Mouse (Mus musculus) stomach, embryonic 16.5 days (tissue): Measurements from ENCODE around the gene Gm4871. TPM values are rescaled to one million over a fixed set of nuclear protein-coding genes. Genes with fewer than 3 reads are reported as not detected.

Experiments
- ATAC-seq: fragments of 200-750 bp; cut with Nextera tagmentation; 2 replicates; pipeline ENCODE4 v1.8.0; 2017; ENCODE audit warnings: moderate number of reproducible peaks, moderate TSS enrichment; ENCODE audit not compliant: insufficient read depth, low FRiP score
- H3K27ac ChIP-seq: fragments of 300-500 bp; sonication (generic); 2 replicates; pipeline ENCODE4 v1.5.1; 2014; ENCODE audit warnings: low read length
- H3K27me3 ChIP-seq: fragments of 300-500 bp; sonication (generic); 2 replicates; pipeline ENCODE4 v1.6.1; 2014; ENCODE audit warnings: low read length, control low read depth, mixed read lengths; ENCODE audit not compliant: control insufficient read depth, insufficient read depth
- H3K36me3 ChIP-seq: fragments of 300-500 bp; sonication (generic); 2 replicates; pipeline ENCODE4 v1.6.1; 2014; ENCODE audit warnings: low read length; ENCODE audit not compliant: control insufficient read depth, insufficient read depth
- H3K4me1 ChIP-seq: fragments of 300-500 bp; sonication (generic); 2 replicates; pipeline ENCODE4 v1.6.1; 2014; ENCODE audit warnings: low read length, control low read depth, mixed read lengths; ENCODE audit not compliant: control insufficient read depth, insufficient read depth
- H3K4me2 ChIP-seq: fragments of 300-500 bp; sonication (generic); 2 replicates; pipeline ENCODE4 v1.6.1; 2014; ENCODE audit warnings: low read depth, low read length, mixed read lengths
- H3K4me3 ChIP-seq: fragments of 300-500 bp; sonication (generic); replicated peaks from 2 replicates; pipeline ENCODE4 v1.5.1; 2014; ENCODE audit warnings: mild to moderate bottlenecking, low read length
- H3K9ac ChIP-seq: fragments of 300-500 bp; sonication (generic); 2 replicates; pipeline ENCODE4 v1.6.1; 2014; ENCODE audit warnings: low read length
- H3K9me3 ChIP-seq: fragments of 300-500 bp; sonication (generic); replicated peaks from 2 replicates; pipeline ENCODE4 v1.6.1; 2016; ENCODE audit warnings: low read length, control low read depth; ENCODE audit not compliant: control insufficient read depth
- WGBS: fragments of 180-500 bp; shearing (Covaris S2); extraction: QIAGEN DNeasy Blood & Tissue Kit; methylation state at CpG from one replicate; pipeline ENCODE4 v1.1.7; 2014; 5-methylcytosine and 5-hydroxymethylcytosine counted together
- polyA plus RNA-seq: library from polyadenylated mRNA; unstranded; fragments of >200 nt; fragmentation: Nextera tagmentation; extraction: Ambion mirVana; gene quantifications from 2 replicates; pipeline ENCODE4 v1.2.1, GENCODE M21; 2015

The Gm4871 gene
- polyA plus RNA-seq, 1 experiment from 2014 or later: not detected

DNA sequence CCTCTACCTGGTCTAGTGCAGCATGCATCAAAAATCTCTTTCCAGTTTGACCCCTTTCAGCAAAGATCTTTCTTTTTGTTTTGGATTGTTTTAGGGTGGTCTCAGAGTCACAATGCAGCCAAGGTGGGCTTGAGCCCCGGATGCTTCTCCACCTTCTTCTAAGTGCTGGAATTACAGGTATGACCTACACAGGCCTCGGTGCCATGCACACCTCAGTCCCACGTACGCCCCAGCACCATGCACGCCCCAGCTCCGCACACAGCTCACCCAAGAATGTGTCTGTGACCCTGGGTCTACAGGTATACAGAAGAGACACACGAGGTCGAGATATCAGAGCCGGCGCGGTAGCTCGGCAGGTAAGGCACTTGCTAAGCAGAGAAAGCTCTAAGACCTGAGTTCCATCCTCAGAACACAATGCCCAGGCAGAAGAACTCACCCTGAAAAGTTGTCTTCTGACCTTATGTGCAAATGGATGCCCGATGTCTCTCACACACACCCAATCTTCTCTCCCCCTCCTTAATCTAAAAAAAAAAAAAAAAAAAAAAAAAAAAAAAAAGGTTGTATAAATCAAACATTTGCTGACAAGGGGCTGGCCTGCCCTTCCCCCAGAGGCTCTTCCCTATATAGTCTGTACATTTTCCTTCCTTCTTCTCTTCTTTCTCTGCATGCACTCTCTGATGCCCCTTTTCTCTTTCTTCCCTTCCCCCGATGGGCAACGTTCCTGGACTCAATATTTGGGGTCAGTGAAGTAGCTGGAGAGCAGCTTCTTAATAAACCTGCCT lies 23.5 kb downstream of the Gm4871 start:
- WGBS: 83% methylated on average over 15 of the region's 15 CpGs
- Histone ChIP-seq H3K4me2 (no peak overlapping the region), H3K4me1 (no peaks in the 10 kb centered on the region), H3K9ac (no peak overlapping the region), H3K9me3 (no peaks in the 10 kb centered on the region), H3K36me3 (no peaks in the 10 kb centered on the region), H3K4me3 (no peak overlapping the region), H3K27ac (no peak overlapping the region), H3K27me3 (no peaks in the 10 kb centered on the region)
- ATAC-seq: no peak; the same call in 1 of the 2 replicates

DNA sequence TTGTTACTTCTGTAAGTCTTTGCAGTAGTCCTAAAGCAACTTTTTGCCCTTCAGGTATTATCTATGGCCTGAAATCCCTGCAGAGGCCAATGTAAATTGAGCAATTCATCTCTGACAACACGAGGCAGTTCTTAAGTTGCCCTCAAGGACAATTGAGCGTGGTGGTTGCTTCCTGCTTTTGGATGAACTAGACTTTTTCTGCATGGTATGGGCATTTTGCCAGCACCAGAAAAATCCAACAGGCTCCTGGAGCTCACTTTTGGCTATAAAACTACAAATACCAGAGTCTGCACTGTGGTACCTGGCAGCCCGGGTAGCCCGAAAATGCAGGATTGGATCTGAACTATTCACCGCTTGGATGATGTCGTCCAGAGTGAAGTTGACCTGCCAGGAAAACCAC lies 27.0 kb downstream of the Gm4871 start:
- Histone ChIP-seq H3K4me1 (no peaks in the 10 kb centered on the region), H3K36me3 (no peaks in the 10 kb centered on the region), H3K9ac (no peak overlapping the region), H3K4me3 (no peak overlapping the region), H3K27me3 (no peaks in the 10 kb centered on the region), H3K9me3 (no peaks in the 10 kb centered on the region), H3K27ac (no peak overlapping the region), H3K4me2 (no peak overlapping the region)
- no peak for ATAC-seq
- 67% methylated on average over 6 of the region's 6 CpGs for WGBS

DNA sequence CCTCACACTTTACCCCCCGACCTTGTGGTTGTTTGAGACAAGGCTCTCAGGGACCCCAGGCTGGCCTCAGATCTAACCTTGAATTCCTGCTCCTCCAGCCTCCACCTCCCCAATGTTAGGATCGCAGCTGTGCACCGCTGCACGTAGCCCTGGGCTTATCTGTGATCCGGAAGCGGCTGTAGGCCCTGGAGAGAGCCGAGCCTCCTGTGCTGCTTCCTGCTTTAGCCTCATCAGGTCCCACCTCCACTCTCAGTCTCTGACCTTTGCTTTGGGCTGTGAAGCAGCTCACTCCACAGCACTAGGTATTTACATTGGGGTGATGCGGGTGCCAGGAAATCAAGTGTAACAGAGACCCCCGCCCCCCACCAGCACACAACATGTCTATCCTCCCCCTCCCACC lies 28.1 kb downstream of the Gm4871 start:
- no peak overlapping the region for H3K27ac ChIP-seq
- no peak overlapping the region for H3K4me2 ChIP-seq
- H3K27me3 ChIP-seq: no peaks in the 10 kb centered on the region
- H3K9ac ChIP-seq: no peak overlapping the region
- no peaks in the 10 kb centered on the region for H3K9me3 ChIP-seq
- no peaks in the 10 kb centered on the region for H3K36me3 ChIP-seq
- no peaks in the 10 kb centered on the region for H3K4me1 ChIP-seq
- peak; percentile 50; the same call in 1 of the 2 replicates for ATAC-seq
- no peak overlapping the region for H3K4me3 ChIP-seq
- 65% methylated on average over 9 of the region's 9 CpGs for WGBS

DNA sequence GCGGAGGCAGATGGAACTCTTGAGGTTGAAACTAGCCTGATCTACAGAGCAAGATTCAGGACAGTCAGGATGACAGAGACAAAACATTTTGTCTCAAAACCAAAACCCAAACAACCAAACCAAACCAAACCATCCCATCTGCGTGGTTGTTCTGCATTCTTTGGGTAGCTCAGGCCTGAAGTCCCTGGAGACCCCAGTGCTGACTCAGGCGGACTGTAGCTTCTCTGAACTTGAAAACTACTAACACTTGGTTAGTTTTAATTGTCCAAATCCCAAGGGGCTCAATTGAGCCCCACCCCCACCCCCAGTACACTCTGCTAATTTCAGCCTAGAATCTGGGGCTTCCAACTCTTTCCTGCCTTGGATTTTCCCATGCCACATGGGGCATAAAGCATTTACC lies 29.2 kb downstream of the Gm4871 start:
- H3K4me3 ChIP-seq: no peak overlapping the region
- no peak overlapping the region for H3K27ac ChIP-seq
- ATAC-seq: no peak
- H3K27me3 ChIP-seq: no peaks in the 10 kb centered on the region
- 81% methylated on average over 3 of the region's 3 CpGs for WGBS
- H3K4me1 ChIP-seq: no peaks in the 10 kb centered on the region
- H3K9ac ChIP-seq: no peak overlapping the region
- no peaks in the 10 kb centered on the region for H3K36me3 ChIP-seq
- H3K4me2 ChIP-seq: no peak overlapping the region
- no peaks in the 10 kb centered on the region for H3K9me3 ChIP-seq

DNA sequence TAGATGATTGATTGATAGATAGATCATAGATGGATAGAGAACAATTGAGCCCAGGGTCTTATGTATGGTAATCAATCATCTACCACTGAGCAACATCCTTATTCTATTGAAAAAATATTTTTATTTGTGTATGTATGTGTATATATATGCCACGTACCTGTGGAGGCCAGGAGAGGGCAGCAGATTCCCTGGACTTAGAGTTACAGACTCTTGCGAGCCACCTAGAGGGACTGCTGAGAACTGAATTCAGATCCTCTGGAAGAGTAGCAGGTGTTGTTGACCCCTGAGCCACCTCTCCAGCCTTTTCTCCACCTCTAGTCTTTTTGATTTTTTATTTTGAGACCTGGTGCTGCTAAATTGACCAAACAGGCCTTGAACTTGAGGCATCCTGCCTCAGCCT lies 34.1 kb downstream of the Gm4871 start:
- no peak for ATAC-seq
- no peaks in the 10 kb centered on the region for H3K4me1 ChIP-seq
- H3K9me3 ChIP-seq: no peaks in the 10 kb centered on the region
- no peak overlapping the region for H3K4me3 ChIP-seq
- H3K9ac ChIP-seq: no peak overlapping the region
- 37% methylated on average over 2 of the region's 2 CpGs for WGBS
- H3K4me2 ChIP-seq: no peak overlapping the region
- H3K36me3 ChIP-seq: no peaks in the 10 kb centered on the region
- H3K27ac ChIP-seq: no peak overlapping the region
- no peaks in the 10 kb centered on the region for H3K27me3 ChIP-seq

DNA sequence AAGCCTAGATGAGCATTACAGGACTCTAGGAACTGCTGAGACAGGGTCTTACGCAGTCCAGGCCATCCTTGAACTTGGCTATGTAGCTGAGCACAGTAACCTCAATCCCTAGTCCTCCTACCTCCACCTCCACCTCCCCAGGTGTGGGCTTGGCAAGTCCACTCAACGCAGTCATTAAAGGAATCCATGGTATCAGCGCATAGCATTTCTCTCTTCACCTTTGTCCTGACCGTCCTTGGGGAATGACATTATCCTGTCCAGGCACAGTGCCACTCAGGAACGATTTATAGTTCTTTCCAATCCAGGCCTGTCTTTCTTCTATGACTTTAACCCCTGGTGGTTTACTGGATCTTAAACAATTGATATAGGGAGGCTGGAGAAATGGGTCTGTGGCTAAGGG lies 42.1 kb downstream of the Gm4871 start:
- ATAC-seq: no peak
- Histone ChIP-seq H3K4me1 (no peaks in the 10 kb centered on the region), H3K27ac (no peak overlapping the region), H3K9ac (no peak overlapping the region), H3K27me3 (no peaks in the 10 kb centered on the region), H3K4me3 (no peak overlapping the region), H3K4me2 (no peak overlapping the region), H3K36me3 (no peaks in the 10 kb centered on the region), H3K9me3 (no peaks in the 10 kb centered on the region)
- 73% methylated on average over 5 of the region's 5 CpGs for WGBS

DNA sequence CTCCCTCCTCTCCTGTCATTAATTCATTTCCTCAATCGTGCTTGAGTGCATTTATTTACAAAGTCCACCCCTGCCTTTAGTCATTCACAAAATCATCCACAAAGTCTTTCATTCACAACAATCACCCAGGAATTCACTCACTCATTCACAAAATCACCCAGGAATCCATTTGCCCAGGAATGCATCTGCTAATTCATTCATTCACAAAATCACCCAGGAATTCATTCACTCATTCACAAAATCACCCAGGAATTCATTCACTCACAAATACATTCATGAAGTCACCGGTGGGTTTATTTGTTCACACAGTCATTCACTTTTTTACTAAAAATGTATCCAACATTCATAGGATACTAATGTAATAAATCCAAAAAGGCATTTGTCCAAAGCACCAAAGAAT lies 42.5 kb downstream of the Gm4871 start:
- 47% methylated on average over 2 of the region's 2 CpGs for WGBS
- H3K9me3 ChIP-seq: no peaks in the 10 kb centered on the region
- H3K27ac ChIP-seq: no peak overlapping the region
- no peaks in the 10 kb centered on the region for H3K27me3 ChIP-seq
- no peak overlapping the region for H3K4me2 ChIP-seq
- no peak overlapping the region for H3K9ac ChIP-seq
- H3K4me1 ChIP-seq: no peaks in the 10 kb centered on the region
- ATAC-seq: no peak
- no peak overlapping the region for H3K4me3 ChIP-seq
- no peaks in the 10 kb centered on the region for H3K36me3 ChIP-seq

DNA sequence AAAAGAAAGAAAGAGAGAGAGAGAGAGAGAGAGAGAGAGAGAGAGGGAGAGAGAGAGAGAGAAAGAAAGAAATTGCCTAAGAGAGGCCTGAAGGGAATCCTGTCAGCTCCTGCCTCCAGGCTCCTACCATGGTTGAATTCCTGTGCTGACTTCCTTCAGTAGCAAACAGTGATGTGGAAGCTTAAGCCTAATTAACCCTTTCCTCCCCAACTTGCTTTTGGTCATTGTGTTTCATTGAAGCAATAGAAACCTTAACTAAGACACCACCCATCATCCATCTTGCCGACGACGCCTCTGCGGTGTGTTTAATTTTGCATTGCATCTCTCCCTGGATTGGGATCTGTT lies 43.5 kb downstream of the Gm4871 start:
- Histone ChIP-seq H3K9me3 (peaks cover 7% of the 10 kb centered on the region; the same call in 1 of the 2 replicates), H3K27me3 (no peaks in the 10 kb centered on the region), H3K4me1 (no peaks in the 10 kb centered on the region), H3K27ac (no peak overlapping the region), H3K36me3 (no peaks in the 10 kb centered on the region), H3K4me3 (no peak overlapping the region), H3K4me2 (no peak overlapping the region), H3K9ac (no peak overlapping the region)
- 62% methylated on average over 4 of the region's 4 CpGs for WGBS
- ATAC-seq: no peak

DNA sequence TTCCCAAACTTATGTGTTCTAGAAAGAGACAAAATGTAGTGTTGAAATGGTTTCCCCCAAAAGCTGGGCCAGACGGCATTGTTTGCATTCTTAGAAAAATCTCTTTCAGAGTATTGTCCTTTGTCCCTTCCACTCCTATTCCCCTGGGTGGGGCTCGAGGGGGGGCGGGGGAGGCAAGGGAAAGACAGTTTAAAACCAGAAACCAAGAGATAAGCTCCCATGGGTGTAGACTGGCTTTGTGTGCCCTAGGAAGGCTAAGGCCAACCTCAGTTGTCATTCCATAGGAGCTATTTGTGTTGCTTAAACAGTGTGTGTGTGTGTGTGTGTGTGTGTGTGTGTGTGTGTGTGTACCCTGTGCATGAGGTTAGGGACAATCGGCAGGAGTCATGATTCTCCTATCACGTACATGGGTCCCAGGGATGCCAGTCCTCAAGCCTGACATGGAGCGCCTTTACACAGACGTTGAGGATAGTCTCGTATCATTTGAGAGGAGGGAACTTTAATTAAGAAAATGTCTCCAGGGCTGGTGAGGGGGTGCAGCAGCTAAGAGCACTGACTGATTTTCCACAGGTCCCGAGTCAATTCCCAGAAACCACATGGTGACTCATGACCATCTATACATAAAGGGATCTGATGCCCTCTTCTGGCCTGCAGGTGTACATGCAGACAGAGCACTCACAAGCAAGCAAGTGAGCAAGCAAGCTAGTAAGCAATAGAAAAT lies 44.1 kb downstream of the Gm4871 start:
- ATAC-seq: peak; percentile 71; the same call in 1 of the 2 replicates
- Histone ChIP-seq H3K4me2 (no peak overlapping the region), H3K4me1 (no peaks in the 10 kb centered on the region), H3K4me3 (no peak overlapping the region), H3K27ac (peak overlapping the region; percentile 23; the same call in 1 of the 2 replicates), H3K9ac (no peak overlapping the region), H3K36me3 (no peaks in the 10 kb centered on the region), H3K9me3 (peaks cover 7% of the 10 kb centered on the region; the same call in 1 of the 2 replicates), H3K27me3 (no peaks in the 10 kb centered on the region)
- WGBS: 43% methylated on average over 9 of the region's 9 CpGs
